In genomic region chr10:80857386-80857785, GRCm38 (mm10) we compare ENCODE assay signal across 8 mouse cellular contexts. TPM values are rescaled to one million over a fixed set of nuclear protein-coding genes. Genes with fewer than 3 reads are reported as not detected.
DNase-seq lines count a peak whose midpoint lies in the region; ATAC-seq and TF ChIP-seq lines count a peak whose summit lies in the region.

No protein-coding gene starts in this region.

- no peak for TF ChIP-seq RAD21 in MEL (IDR thresholded peaks at IDR 0.05; ENCODE audit: low read depth, low read length)

- ATAC-seq in intestine, embryonic 16.5 days: no peak
- no peak for ATAC-seq in intestine, embryonic 15.5 days
- ATAC-seq in forebrain, embryonic 13.5 days: no peak
- ATAC-seq in liver, embryonic 16.5 days (ENCODE audit: low read depth): no peak
- no peak for ATAC-seq in megakaryocyte-erythroid progenitor cell, adult 5-6 weeks (replicated peaks; ENCODE audit: low FRiP score, low TSS enrichment, poor library complexity, severe bottlenecking)

- no peak for TF ChIP-seq EP300 in MEL (IDR thresholded peaks at IDR 0.05; ENCODE audit: low read depth in 1 of 2, low read length in 2 of 2)

- H3K27me3 ChIP-seq in intestine, embryonic 16.5 days (replicated peaks; ENCODE audit: control insufficient read depth, insufficient read depth, low read length): no peaks in the 10 kb centered on the region
- no peaks in the 10 kb centered on the region for H3K27me3 ChIP-seq in intestine, embryonic 15.5 days (replicated peaks)
- H3K27me3 ChIP-seq in MEL (ENCODE audit: control insufficient read depth in 1 of 2, insufficient read depth in 2 of 2, low read length in 2 of 2): no peaks in the 10 kb centered on the region
- H3K27me3 ChIP-seq in forebrain, embryonic 13.5 days: no peaks in the 10 kb centered on the region
- H3K27me3 ChIP-seq in liver, embryonic 16.5 days (ENCODE audit: control insufficient read depth, insufficient read depth, low read depth, low read length): no peaks in the 10 kb centered on the region

- peaks cover 64% of the 10 kb centered on the region for H3K79me2 ChIP-seq in MEL (ENCODE audit: control insufficient read depth, insufficient read depth, low read length, poor library complexity)

- no peak overlapping the region for H3K4me3 ChIP-seq in intestine, embryonic 16.5 days (ENCODE audit: low read length)
- no peak overlapping the region for H3K4me3 ChIP-seq in intestine, embryonic 15.5 days (replicated peaks)
- no peak overlapping the region; a peak in 1 of 4 replicates for H3K4me3 ChIP-seq in MEL (ENCODE audit: control insufficient read depth in 1 of 2, insufficient read depth in 1 of 2, low read depth in 2 of 2, low read length in 2 of 2)
- no peak overlapping the region for H3K4me3 ChIP-seq in forebrain, embryonic 13.5 days
- H3K4me3 ChIP-seq in liver, embryonic 16.5 days (ENCODE audit: low read depth, low read length): peak overlapping the region; percentile 96

- H3K27ac ChIP-seq in intestine, embryonic 16.5 days (ENCODE audit: low read length): no peak overlapping the region
- H3K27ac ChIP-seq in intestine, embryonic 15.5 days: no peak overlapping the region
- peak overlapping the region; percentile 71 for H3K27ac ChIP-seq in MEL (ENCODE audit: control insufficient read depth, low read depth, low read length)
- H3K27ac ChIP-seq in forebrain, embryonic 13.5 days: no peak overlapping the region
- H3K27ac ChIP-seq in liver, embryonic 16.5 days (ENCODE audit: low read length): peak overlapping the region; percentile 99

- no peak overlapping the region for H3K4me2 ChIP-seq in intestine, embryonic 16.5 days (ENCODE audit: low read depth, low read length)
- no peak overlapping the region for H3K4me2 ChIP-seq in intestine, embryonic 15.5 days (replicated peaks)
- peak overlapping the region; percentile 97; the same call in 1 of the 2 replicates for H3K4me2 ChIP-seq in forebrain, embryonic 13.5 days
- H3K4me2 ChIP-seq in liver, embryonic 16.5 days (ENCODE audit: low read depth, low read length): peak overlapping the region; percentile 96

- peaks cover 3% of the 10 kb centered on the region for H3K36me3 ChIP-seq in intestine, embryonic 16.5 days (ENCODE audit: control insufficient read depth, insufficient read depth, low read length)
- peaks cover 9% of the 10 kb centered on the region for H3K36me3 ChIP-seq in intestine, embryonic 15.5 days
- H3K36me3 ChIP-seq in MEL (ENCODE audit: control insufficient read depth in 1 of 2, insufficient read depth in 2 of 2, low read length in 2 of 2): peaks cover 2 to 31% of the 10 kb centered on the region in 2 experiments; a peak in 3 of 4 replicates
- peaks cover 25% of the 10 kb centered on the region for H3K36me3 ChIP-seq in forebrain, embryonic 13.5 days (ENCODE audit: poor library complexity, severe bottlenecking)
- H3K36me3 ChIP-seq in liver, embryonic 16.5 days (ENCODE audit: control insufficient read depth, insufficient read depth): peaks cover 17% of the 10 kb centered on the region

- no peak for TF ChIP-seq POLR2A in MEL (IDR thresholded peaks at IDR 0.05; ENCODE audit: control insufficient read depth in 1 of 2, insufficient read depth in 1 of 2, low read depth in 1 of 2, low read length in 2 of 2, poor library complexity in 1 of 2)

- 52% methylated on average over 8 of the region's 8 CpGs for WGBS in intestine, embryonic 16.5 days
- 61% methylated on average over 8 of the region's 8 CpGs for WGBS in intestine, embryonic 15.5 days
- 31% methylated on average over 8 of the region's 8 CpGs for WGBS in forebrain, embryonic 13.5 days
- WGBS in liver, embryonic 16.5 days (ENCODE audit: insufficient replicate concordance): 38% methylated on average over 8 of the region's 8 CpGs

- no peak for DNase-seq in MEL (ENCODE audit: low read depth, low spot score)
- DNase-seq in cerebellum, postnatal 25 days: no peak
- no peak for DNase-seq in thymus, postnatal 14 days

- H3K4me1 ChIP-seq in intestine, embryonic 16.5 days (ENCODE audit: control insufficient read depth, insufficient read depth, low read length): peaks cover 25% of the 10 kb centered on the region
- H3K4me1 ChIP-seq in intestine, embryonic 15.5 days (replicated peaks): peaks cover 40% of the 10 kb centered on the region
- peaks cover 19 to 43% of the 10 kb centered on the region in 2 experiments for H3K4me1 ChIP-seq in MEL (ENCODE audit: control insufficient read depth in 1 of 2, insufficient read depth in 2 of 2, low read length in 2 of 2)
- peaks cover 42% of the 10 kb centered on the region for H3K4me1 ChIP-seq in forebrain, embryonic 13.5 days
- H3K4me1 ChIP-seq in liver, embryonic 16.5 days (ENCODE audit: control insufficient read depth, low read depth, low read length): peaks cover 67% of the 10 kb centered on the region

- H3K9ac ChIP-seq in intestine, embryonic 16.5 days (ENCODE audit: low read depth, low read length): peak overlapping the region; percentile 30; the same call in 1 of the 2 replicates
- H3K9ac ChIP-seq in intestine, embryonic 15.5 days: no peak overlapping the region
- H3K9ac ChIP-seq in MEL (ENCODE audit: control insufficient read depth, low read depth, low read length, poor library complexity, severe bottlenecking): peak overlapping the region; percentile 83
- H3K9ac ChIP-seq in forebrain, embryonic 13.5 days: peak overlapping the region; percentile 89
- H3K9ac ChIP-seq in liver, embryonic 16.5 days (ENCODE audit: low read depth, low read length): peak overlapping the region; percentile 98

- H3K9me3 ChIP-seq in intestine, embryonic 16.5 days (ENCODE audit: control insufficient read depth, low read length): no peaks in the 10 kb centered on the region
- no peaks in the 10 kb centered on the region for H3K9me3 ChIP-seq in intestine, embryonic 15.5 days
- no peaks in the 10 kb centered on the region for H3K9me3 ChIP-seq in MEL (replicated peaks; ENCODE audit: insufficient read depth, low read length)
- H3K9me3 ChIP-seq in forebrain, embryonic 13.5 days (replicated peaks): no peaks in the 10 kb centered on the region
- no peaks in the 10 kb centered on the region for H3K9me3 ChIP-seq in liver, embryonic 16.5 days (replicated peaks; ENCODE audit: control insufficient read depth, low read length)

- TF ChIP-seq CTCF in MEL (IDR thresholded peaks at IDR 0.05 in 2 of 3, conservative IDR thresholded peaks at IDR 0.05 in 1 of 3; ENCODE audit: control insufficient read depth in 1 of 3, insufficient read depth in 1 of 3, low read depth in 2 of 3, low read length in 3 of 3, poor library complexity in 1 of 3, severe bottlenecking in 1 of 3): no peak

RNA-seq across cellular contexts. Expression of gene Sppl2b, which starts 2.3 kb away (rescaled TPM):
- polyA plus RNA-seq in intestine, embryonic 16.5 days (2015; fragmentation: Nextera tagmentation; extraction: Ambion mirVana): 36.2 and 36.6 TPM in 2 replicates
- polyA plus RNA-seq in intestine, embryonic 15.5 days (2015; fragmentation: Nextera tagmentation; extraction: Ambion mirVana): 34.8 and 37.8 TPM in 2 replicates
- 38.6 and 52.0 TPM in 2 replicates for total RNA-seq in MEL (2012; rRNA removed)
- polyA plus RNA-seq in MEL (2012; ENCODE audit: insufficient read depth in 1 of 2, insufficient read length in 2 of 2, low read depth in 1 of 2, low replicate concordance in 2 of 2, missing spikeins in 1 of 2): 10 to 100 TPM in 1 of 2 experiments, not detected in 1; 65.9 TPM
- 40.1 and 45.3 TPM in 2 replicates for polyA plus RNA-seq in forebrain, embryonic 13.5 days (2015; fragmentation: Nextera tagmentation; extraction: Ambion mirVana)
- 60.4 and 65.3 TPM in 2 replicates for polyA plus RNA-seq in liver, embryonic 16.5 days (2015; fragmentation: Nextera tagmentation; extraction: Ambion mirVana)
- 116 and 117 TPM in 2 replicates for total RNA-seq in megakaryocyte-erythroid progenitor cell, adult 5-6 weeks (2014; fragmentation: Nextera tagmentation)
- total RNA-seq in megakaryocyte-erythroid progenitor cell, adult 5-6 weeks (2017): 45.6 and 65.4 TPM in 2 replicates

RNA-seq across cellular contexts. Expression of gene Lsm7, which starts 2.4 kb away (rescaled TPM):
- 198 and 240 TPM in 2 replicates for polyA plus RNA-seq in intestine, embryonic 16.5 days (2015; fragmentation: Nextera tagmentation; extraction: Ambion mirVana)
- polyA plus RNA-seq in intestine, embryonic 15.5 days (2015; fragmentation: Nextera tagmentation; extraction: Ambion mirVana): 270 and 286 TPM in 2 replicates
- 616 and 637 TPM in 2 replicates for total RNA-seq in MEL (2012; rRNA removed)
- polyA plus RNA-seq in MEL (2012; ENCODE audit: insufficient read depth in 1 of 2, insufficient read length in 2 of 2, low read depth in 1 of 2, low replicate concordance in 2 of 2, missing spikeins in 1 of 2): 100 to 1,000 TPM in 1 of 2 experiments, not detected in 1; 246 TPM
- polyA plus RNA-seq in forebrain, embryonic 13.5 days (2015; fragmentation: Nextera tagmentation; extraction: Ambion mirVana): 291 and 325 TPM in 2 replicates
- 92.5 and 108 TPM in 2 replicates for polyA plus RNA-seq in liver, embryonic 16.5 days (2015; fragmentation: Nextera tagmentation; extraction: Ambion mirVana)
- total RNA-seq in megakaryocyte-erythroid progenitor cell, adult 5-6 weeks (2014; fragmentation: Nextera tagmentation): 291 and 326 TPM in 2 replicates
- 401 and 445 TPM in 2 replicates for total RNA-seq in megakaryocyte-erythroid progenitor cell, adult 5-6 weeks (2017)

RNA-seq across cellular contexts. Expression of gene Lingo3, which starts 13.5 kb away (rescaled TPM):
- polyA plus RNA-seq in intestine, embryonic 16.5 days (2015; fragmentation: Nextera tagmentation; extraction: Ambion mirVana): 0.07 and 0.10 TPM in 2 replicates
- polyA plus RNA-seq in intestine, embryonic 15.5 days (2015; fragmentation: Nextera tagmentation; extraction: Ambion mirVana): 0.05 and 0.09 TPM in 2 replicates
- not detected in 2 replicates for total RNA-seq in MEL (2012; rRNA removed)
- polyA plus RNA-seq in MEL (2012; ENCODE audit: insufficient read depth in 1 of 2, insufficient read length in 2 of 2, low read depth in 1 of 2, low replicate concordance in 2 of 2, missing spikeins in 1 of 2): not detected
- 1.7 and 2.0 TPM in 2 replicates for polyA plus RNA-seq in forebrain, embryonic 13.5 days (2015; fragmentation: Nextera tagmentation; extraction: Ambion mirVana)
- polyA plus RNA-seq in liver, embryonic 16.5 days (2015; fragmentation: Nextera tagmentation; extraction: Ambion mirVana): not detected in 2 replicates
- total RNA-seq in megakaryocyte-erythroid progenitor cell, adult 5-6 weeks (2014; fragmentation: Nextera tagmentation): 1.6 TPM in 1 of 2 replicates, not detected in the other
- not detected in 2 replicates for total RNA-seq in megakaryocyte-erythroid progenitor cell, adult 5-6 weeks (2017)

RNA-seq across cellular contexts. Expression of gene Tmprss9, which starts 14.3 kb away (rescaled TPM):
- polyA plus RNA-seq in intestine, embryonic 16.5 days (2015; fragmentation: Nextera tagmentation; extraction: Ambion mirVana): 0.06 TPM in 1 of 2 replicates, not detected in the other
- polyA plus RNA-seq in intestine, embryonic 15.5 days (2015; fragmentation: Nextera tagmentation; extraction: Ambion mirVana): 0.05 TPM in 1 of 2 replicates, not detected in the other
- 0.07 and 0.15 TPM in 2 replicates for total RNA-seq in MEL (2012; rRNA removed)
- under 1 TPM in 1 of 2 experiments, not detected in 1; 0.25 TPM for polyA plus RNA-seq in MEL (2012; ENCODE audit: insufficient read depth in 1 of 2, insufficient read length in 2 of 2, low read depth in 1 of 2, low replicate concordance in 2 of 2, missing spikeins in 1 of 2)
- 0.13 and 0.14 TPM in 2 replicates for polyA plus RNA-seq in forebrain, embryonic 13.5 days (2015; fragmentation: Nextera tagmentation; extraction: Ambion mirVana)
- polyA plus RNA-seq in liver, embryonic 16.5 days (2015; fragmentation: Nextera tagmentation; extraction: Ambion mirVana): 0.04 TPM in 1 of 2 replicates, not detected in the other
- total RNA-seq in megakaryocyte-erythroid progenitor cell, adult 5-6 weeks (2014; fragmentation: Nextera tagmentation): 0.22 TPM in 1 of 2 replicates, not detected in the other
- total RNA-seq in megakaryocyte-erythroid progenitor cell, adult 5-6 weeks (2017): not detected in 2 replicates

RNA-seq across cellular contexts. Expression of gene Oaz1, which starts 30.9 kb away (rescaled TPM):
- polyA plus RNA-seq in intestine, embryonic 16.5 days (2015; fragmentation: Nextera tagmentation; extraction: Ambion mirVana): 1,610 and 1,714 TPM in 2 replicates
- 1,393 and 1,601 TPM in 2 replicates for polyA plus RNA-seq in intestine, embryonic 15.5 days (2015; fragmentation: Nextera tagmentation; extraction: Ambion mirVana)
- total RNA-seq in MEL (2012; rRNA removed): 983 and 1,061 TPM in 2 replicates
- 1,000 to 10,000 TPM in 1 of 2 experiments, not detected in 1; 1,528 TPM for polyA plus RNA-seq in MEL (2012; ENCODE audit: insufficient read depth in 1 of 2, insufficient read length in 2 of 2, low read depth in 1 of 2, low replicate concordance in 2 of 2, missing spikeins in 1 of 2)
- polyA plus RNA-seq in forebrain, embryonic 13.5 days (2015; fragmentation: Nextera tagmentation; extraction: Ambion mirVana): 1,581 and 1,699 TPM in 2 replicates
- 1,363 and 1,382 TPM in 2 replicates for polyA plus RNA-seq in liver, embryonic 16.5 days (2015; fragmentation: Nextera tagmentation; extraction: Ambion mirVana)
- 1,436 and 1,526 TPM in 2 replicates for total RNA-seq in megakaryocyte-erythroid progenitor cell, adult 5-6 weeks (2014; fragmentation: Nextera tagmentation)
- 220 and 353 TPM in 2 replicates for total RNA-seq in megakaryocyte-erythroid progenitor cell, adult 5-6 weeks (2017)

Comparison
In these comparisons a context has a peak if more than half of its experiments do, and no peak if none do; other contexts are left out.
1. H3K27ac ChIP-seq: peak in MEL (single experiment) and liver, embryonic 16.5 days (single experiment); none in intestine, embryonic 16.5 days (single experiment), intestine, embryonic 15.5 days (single experiment) and forebrain, embryonic 13.5 days (single experiment).
2. H3K4me2 ChIP-seq: peak in forebrain, embryonic 13.5 days (single experiment) and liver, embryonic 16.5 days (single experiment); none in intestine, embryonic 16.5 days (single experiment) and intestine, embryonic 15.5 days (single experiment).